Mouse (Mus musculus) testis, postnatal 14 days (tissue): ENCODE measurements around the gene Maff.
A peak's percentile ranks its signal among the peaks of the same experiment; 100 is the strongest.

Source experiments
- DNase-seq: peaks from one replicate; pipeline ENCODE4 v3.0.0; 2021; ENCODE audit warnings: low spot score

The Maff gene

DNA sequence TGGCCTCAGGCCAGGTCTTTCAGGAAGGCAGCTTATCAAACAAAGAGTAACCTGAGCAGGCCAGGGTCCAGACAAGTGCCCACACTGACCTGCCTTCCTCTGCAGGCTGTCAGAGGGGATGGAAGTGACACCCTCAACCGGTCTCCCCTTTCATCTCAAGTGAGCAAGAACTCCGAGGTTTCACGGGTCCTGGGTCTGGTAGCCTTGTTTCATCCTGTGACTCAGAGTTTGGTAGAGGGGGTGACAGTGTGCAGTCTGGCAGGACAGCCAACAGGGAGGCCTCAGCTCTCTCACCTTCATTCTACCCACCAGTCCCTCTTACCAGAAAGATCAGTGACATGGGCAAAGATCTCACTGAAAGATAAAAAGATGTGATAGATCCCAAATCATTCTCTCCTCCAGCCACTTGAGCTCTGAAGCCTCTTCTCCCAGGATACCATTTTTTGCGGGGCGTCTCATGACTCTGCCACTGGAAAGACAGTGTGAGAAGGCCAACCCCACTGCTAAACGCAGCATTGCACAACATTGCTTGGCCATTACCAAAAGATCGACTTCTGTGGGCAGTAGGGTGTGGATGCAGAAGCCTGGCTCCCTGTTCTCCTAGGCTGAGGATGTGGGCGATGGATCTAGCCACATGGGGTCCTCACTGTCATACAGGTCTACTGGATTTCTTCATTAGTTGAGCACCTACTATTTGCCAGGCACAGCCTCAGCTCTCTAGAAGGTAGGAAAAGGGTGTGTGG lies at the start of gene Maff:
Maff (plus strand) TSS at position 571 of the 743 bp plus-strand sequence.
- DNase-seq: no peak

DNA sequence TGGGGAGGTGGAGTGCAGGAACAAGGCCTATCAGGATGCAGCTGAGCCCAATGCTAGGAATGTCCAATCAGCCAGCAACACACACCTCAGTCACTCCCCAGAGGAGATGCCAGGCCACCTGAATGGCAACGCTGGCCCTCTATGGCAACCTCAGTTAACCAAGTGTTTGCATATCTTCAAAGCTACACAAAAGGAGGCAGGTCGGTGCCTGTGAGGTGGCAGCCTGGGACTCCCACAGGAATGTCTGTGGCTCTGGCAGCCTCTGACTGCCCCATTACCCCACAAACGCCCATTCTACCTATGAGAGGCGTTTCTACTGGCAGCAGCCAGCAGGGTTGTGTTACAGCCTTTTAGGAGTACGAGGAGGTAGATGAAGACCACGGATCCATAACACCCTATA lies 47.9 kb upstream of the Maff start:
- no peak for DNase-seq

DNA sequence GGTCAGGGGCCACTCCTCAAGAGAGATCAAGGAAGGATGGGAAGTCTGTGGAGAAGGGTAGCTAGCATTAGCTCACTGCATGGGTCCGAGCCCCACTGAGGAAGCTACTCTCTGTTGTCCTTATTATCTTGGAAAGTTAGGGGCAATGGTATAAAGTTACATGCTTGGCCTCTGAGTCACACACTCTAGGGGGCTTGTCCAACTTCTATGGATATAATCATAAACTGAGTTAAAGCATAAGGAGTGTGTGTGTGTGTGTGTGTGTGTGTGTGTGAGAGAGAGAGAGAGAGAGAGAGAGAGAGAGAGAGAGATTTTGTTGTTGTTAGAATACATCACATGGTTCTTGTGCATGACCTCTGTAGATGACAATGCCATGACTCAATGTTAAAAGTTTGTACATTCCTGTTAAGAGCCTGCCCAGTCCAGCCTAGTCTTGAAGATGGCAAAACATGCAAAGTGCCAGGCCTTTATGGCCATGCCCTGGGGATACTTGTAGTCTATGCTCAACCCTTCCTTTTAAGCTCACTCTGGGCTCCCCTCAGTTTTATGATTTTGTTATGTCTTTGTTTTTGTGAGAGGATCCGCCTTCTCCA lies 46.8 kb upstream of the Maff start:
- no peak for DNase-seq

DNA sequence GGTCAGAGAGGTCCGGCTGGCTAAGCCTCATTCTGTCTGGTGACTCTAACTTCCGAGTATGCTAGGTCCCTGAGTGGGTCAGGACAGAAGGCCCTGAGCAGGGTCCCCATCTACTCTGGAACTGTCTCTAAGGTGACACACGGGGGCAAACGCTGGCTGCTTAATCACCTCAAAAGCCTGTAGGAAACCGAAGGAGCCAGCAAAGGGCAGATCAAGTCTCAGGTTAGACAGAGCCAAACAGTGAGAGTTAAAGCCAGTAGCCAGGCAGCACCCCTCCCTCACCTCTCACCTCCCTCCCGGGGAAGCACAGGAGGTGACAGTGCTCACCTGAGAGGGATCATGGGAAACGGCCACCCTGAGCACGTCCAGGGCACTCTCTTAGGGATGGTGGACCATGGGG lies 42.7 kb upstream of the Maff start:
- no peak for DNase-seq

DNA sequence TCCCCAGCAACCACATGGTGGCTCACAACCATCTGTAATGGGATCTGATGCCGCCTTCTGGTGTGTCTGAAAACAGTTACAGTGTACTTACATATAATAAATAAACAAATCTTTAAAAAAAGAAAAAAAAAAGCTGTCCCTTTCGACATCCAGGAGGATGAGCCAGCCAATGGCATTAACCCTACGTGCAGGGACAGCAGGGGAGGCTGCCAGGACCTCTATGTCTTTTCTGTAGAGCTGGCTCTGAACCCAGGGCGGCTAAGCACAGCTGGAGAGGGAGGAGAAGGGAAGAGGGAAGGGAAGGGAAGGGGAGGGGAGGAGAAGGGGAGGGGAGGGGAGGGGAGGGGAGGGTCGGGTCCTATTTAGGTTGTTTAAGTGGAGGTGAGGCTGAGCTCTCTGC lies 41.6 kb upstream of the Maff start:
- no peak for DNase-seq

DNA sequence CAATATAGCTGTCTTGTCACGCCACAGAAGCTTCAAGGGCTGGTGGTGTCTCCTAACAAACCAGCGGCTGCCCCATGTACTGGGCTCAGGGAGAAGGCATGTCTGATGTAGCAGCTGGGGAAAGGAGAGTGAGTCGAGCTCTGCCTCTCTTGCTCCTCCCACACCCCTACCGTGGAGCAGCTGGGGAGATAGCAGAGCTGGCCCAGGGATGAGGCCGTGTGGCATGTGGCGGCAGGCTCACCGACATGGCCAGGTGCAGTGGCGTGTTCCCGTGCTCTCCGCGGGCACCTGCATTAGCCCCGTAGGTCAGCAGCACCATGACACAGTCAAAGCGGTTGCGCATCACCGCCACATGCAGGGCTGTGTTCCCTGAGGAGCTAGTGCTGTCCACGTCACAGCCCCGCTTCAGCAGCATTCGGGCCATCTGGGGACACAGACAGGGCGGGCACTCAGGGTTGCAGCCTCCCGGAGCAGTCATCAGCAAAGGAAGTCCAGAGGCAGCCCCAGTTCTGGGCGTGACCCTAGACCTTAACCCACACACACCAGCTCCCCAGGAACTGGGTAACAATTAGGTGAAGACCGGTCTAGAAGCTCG lies 40.3 kb upstream of the Maff start:
- DNase-seq: no peak

DNA sequence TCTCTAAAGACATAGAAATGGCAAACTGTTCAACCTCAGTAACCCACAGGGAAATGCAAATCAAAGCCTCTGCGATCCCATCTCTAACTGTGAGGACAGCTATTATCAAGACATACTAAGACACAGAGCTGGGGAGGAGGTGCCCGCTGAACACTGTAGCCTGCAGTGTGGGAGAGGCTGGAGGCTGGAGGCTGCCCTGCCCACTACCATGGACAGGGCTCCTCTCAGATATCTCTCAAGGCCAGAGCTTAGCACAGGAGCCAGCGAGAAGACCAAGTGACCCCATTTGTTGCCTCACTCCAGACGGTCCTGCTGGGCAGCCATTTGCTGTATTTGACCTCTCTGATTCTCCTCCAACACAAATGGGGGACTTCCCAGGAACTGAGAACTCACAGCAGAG lies 38.6 kb upstream of the Maff start:
- DNase-seq: peak; percentile 61

DNA sequence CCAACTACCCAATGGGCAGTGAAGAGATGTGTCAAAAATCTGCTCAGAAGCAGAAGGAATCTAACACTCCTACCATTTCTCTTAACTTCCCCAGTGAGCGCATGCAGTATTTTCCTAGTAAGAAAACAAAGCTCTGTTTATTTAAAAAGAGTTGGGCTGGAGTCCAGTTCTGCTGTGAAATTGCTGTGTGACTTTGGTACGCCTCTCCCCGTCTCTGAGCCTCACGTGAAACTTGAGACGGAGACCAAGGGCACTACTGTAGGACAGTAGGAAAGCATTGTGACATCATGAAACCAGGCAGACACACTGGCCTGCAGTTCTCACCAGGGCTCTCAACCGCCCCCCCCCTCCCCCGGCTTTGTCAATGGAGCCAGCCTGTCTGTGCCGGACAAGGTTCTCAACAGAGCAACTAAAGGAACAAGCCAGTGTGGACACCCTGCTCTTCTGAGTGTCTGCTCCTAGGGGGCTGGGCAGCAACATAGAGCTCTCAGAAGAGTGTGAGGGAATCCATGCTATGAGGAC lies 32.5 kb upstream of the Maff start:
- DNase-seq: no peak

DNA sequence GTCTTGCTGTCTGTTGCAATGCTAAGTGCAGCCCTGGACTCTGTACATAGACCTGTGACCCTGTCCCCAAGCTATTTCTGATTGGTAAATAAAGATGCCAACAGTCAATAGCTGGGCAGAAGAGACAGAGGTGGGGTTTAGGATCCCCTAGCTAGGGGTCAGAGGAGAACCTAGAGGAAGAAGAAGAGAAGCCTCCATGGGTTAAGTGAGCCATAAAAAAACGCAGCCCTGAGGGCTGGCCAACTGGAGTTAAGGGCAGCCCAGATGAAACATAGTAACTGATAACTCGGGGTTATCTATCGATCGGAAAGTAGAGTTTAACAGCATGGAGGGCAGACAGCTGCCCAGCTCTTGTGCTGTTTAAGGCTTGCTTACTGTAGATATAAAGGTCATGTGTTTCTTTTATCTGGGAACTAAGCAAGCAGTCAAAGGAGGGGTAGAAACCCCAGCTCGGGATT lies 24.7 kb upstream of the Maff start:
- no peak for DNase-seq

DNA sequence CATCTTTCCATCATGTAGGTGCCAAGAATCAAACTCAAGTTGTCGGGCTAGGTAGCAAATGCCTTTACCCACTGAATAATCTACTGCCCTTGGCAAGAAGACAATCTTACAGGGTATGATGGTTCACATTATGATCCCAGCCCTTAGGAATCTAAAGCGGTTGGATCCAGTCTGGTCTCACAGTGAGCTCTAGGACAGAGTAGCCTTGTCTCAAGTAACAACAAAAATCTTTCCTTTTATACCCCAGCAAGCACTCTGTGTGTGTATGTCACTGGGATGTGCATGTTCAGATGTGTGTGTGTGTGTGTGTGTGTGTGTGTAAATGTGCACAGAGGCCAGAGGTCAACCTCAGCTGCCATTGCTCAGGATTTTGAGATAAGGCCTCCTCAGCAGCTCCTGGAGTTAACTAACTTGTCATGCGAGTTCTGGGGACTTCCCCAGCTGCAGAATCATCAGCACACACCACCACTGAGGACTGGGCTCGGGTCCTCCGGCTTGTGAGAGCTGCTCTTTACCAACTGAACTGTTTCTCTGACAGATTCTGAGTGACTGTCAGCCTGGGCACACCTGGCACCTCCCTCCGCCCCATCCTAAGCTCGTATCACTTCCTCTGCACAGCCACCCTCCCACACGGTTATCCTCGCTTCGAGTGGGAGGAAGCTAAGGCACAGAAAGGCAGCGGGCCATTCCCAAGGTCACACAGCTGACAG lies 24.0 kb upstream of the Maff start:
- peak; percentile 83 for DNase-seq

DNA sequence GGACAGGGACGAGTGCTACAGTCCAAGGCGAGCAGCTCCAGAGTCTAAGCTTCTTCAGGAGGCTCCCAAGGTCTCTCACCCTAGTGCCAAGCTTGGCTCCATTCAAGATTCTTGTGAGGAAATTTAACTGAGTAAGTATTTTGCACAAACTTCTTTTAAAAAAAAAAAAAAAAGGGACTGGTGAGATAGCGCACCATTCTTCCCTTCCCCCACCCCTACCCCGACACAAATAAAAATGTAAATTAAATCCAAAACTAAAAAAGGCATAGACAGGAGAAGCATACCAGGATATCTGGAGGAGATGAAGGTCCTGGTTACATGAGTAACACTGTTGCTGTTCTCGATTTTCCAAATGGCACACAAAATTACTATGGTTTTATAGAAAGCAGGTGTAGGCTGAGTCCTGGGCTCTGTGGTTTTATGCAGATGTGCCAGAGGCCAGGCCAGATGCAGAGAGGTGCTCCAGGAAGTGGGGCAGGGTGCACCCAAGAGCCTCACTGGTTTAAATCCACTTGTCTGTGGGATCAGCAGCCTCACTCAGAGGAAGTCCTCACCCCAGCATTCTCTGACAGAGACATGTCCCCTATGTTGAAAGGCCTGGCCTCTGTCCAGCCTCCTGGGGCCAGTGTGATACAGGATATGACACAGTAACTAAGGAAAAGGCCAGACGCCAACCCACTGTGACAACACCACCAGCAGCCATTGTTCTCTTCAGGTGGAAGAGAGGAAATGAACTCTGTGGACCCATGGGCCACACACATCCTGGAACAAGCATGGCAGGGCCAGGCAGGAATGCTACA lies 23.2 kb upstream of the Maff start:
- peak; percentile 45 for DNase-seq

DNA sequence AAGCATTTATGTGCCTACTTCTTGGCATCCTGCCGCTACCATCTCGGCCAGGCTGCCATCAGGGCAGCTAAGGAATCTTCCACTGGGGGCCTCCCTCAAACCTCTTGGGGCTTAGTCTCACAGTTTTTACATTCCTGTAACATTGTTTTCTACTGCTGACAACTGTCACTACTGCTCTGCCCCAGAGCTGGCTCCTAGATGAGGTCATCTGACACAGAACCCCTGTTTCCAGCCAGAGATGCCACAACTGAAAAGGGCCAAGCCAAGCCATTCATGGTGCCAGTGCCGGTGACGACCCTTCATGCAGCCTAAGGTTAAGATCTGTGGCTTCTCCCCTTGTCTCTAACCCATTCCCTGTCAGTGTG lies 22.6 kb upstream of the Maff start:
- DNase-seq: no peak

DNA sequence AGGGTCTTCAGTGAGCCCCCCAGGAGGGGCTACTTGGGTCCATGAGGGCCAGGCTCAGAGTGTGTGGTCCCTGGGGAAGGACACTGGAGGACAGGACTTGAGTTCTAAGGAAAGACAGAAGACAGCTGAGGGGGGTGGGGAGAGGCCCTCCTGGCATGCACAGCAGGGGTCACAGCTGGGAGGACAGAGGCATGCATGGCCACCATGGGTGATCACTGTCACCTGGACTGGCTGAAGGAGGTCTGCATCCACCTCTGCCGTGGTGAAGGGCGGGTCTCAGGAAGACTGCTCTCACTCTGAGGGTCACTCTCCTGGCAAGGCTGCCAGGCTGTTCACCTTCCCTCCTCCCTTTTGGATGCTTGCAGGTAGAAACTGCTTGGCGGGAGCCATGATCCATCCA lies 22.0 kb upstream of the Maff start:
- DNase-seq: no peak

DNA sequence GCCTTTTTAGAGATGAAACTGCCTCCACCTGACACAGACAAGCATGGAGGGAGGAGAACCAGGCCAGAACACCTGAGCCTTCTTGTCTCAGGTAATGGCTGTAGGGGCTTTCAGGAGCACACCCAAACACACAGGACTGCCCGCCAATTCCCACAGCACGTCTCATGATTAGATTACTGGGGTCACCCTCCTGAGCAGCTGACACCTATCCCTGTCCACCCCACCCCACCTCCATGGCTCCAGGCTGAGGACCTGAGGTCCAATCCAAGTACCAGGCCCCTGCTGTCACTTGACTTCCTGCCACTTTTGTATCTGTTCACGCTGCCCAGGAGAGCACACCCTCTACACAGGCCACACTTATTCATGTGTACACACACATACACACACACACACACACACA lies 20.7 kb upstream of the Maff start:
- DNase-seq: no peak

DNA sequence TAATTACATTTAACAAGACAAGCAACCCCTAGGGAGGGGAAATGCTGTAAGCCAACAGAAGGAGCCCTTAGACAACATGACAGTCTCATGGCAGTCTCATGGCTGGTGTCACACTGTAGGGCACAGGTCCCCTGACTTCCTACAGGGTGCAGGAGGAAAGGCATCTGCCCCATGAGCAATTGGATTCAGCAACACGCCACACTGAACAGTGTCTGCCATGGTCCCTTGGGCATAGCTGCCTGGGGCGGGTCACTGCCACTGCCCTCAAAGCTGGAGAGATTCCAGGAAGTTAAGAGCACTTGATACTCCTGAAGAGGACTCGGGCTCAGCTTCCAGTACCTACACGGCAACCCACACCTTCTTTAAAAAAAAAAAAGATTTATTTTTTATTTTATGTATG lies 20.2 kb upstream of the Maff start:
- no peak for DNase-seq

DNA sequence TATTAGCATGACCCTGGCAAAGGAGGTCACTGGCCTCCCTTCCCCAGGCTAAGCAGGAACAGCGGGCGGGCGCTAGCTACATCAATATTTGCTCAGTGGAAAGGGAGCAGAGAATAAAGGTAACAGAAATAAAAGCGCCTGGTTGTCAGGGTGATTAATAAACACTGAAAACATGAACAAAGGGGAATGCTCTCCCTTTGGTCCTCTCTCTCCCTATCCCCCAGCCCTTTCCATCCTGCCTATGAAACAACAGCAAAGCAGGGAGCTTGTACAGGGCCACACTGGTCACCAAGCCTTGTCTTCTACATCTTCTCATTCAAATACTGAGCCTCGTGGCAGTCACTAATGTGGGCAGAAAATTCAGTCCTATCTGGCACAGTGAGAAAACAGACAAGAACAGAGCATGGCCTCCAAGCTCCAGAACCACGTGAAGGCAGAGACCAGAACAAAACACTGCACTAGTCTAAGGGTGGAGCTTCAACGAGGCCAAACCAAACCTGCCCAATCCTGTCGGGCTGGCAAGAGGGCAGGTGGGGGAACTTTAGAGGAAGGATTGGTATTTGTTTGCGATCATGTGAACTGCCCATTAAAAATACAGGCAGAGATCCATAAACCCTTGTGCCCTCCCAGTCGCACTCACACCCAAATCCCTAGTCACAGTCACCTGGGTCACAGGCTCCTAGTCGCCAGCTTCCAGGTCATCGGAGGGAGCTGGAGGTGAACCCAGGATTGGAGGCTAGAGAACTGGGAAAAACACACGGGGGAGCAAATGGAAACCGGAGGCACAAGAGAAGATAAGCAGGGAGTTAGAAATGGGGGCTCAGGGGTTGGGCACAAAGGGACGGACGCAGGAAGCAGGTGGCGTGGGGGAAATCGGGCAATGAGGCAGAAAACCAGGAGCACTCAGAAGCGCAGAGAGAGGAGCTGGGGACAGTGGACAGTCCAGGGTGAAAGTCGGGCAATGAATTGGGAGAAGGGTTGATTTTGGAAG lies 19.2 kb upstream of the Maff start:
- no peak for DNase-seq

DNA sequence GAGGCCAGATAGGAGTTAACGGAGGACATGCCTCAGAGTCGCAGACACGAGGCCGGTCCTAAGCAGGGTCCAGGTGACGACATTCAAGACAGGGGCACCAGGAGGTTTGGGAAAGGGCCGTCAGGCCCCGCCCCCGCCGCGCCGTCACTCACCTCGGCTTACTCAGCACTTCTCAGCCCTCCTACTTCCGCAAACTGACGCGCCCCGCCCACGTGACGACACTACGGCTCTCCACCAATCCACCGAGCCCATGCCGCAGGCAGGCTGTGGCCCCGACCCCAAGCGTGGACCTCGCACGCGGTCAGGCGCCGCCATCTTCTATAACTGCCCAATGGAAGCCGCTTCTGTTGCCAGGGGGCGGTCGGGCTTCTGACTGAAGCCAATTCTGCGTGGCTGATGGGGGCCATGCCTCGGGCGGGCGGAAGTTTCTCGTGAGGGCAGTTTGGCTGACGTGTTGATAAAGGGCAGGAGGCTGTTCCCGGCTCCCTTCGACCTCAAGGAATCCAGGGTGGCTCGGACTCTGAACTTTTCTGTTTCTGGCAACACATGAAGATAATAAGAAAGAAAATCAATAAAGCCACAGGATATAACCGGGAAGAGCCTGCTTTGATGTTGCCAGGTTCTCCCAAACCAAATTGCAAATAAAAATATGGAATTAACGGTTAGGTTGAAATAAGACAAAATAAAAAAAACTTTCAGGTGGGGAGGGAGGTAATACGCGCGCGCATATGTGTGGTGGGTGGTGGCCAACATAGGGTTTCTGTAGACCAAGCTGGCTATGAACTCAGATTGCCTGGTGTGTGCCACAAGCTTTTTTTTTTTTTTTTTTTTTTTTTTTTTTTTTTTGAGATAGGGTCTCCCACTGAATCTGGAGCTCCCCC lies 18.1 kb upstream of the Maff start, which contains the start of gene Pla2g6:
Pla2g6 (minus strand) TSS at position 333 of the 881 bp plus-strand sequence.
- peak; percentile 100 for DNase-seq

DNA sequence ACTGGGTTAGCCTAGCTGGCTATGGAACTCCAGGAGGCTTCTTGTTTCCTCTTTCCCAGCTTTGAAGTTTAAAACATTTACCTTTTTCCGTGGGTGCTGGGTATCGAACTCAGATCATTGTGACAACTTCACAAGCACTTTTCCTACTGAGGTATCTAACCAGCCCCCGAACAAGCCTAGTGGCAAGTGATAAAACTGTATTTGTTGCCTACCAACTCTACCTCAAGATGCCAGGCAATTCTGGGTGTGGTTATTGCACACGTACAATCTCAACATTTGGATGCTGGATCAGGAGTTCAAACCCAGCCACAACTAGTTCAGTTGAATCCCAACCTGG lies 17.5 kb upstream of the Maff start:
- DNase-seq: no peak

DNA sequence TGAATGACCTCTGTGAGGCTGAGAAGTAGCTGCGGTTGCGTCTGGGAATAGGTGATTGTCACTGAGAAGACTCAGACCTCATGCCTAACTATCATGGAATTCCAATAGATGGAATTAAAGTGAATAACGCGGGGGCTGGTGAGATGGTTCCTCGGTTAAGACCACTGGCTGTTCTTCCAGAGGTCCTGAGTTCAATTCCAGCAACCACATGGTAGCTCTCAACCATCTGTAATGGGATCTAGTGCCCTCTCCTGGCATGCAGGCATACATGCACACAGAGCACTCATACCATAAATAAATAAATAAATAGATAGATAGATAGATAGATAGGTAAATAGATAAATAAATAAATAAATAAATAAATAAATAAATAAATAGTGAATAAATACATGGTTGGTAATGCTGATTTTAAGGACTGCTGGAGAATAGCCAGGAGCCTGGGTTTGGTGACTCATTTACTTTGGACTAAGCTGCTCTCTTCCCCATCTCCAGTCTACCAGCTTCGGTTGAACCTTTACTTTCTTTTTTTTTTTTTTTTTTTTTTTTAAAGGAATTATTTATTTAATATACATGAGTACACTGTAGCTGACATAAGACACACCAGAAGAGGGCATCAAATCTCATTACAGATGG lies 17.0 kb upstream of the Maff start:
- DNase-seq: no peak
